17 mouse cellular contexts compared by ENCODE assay signal in the genomic region with DNA sequence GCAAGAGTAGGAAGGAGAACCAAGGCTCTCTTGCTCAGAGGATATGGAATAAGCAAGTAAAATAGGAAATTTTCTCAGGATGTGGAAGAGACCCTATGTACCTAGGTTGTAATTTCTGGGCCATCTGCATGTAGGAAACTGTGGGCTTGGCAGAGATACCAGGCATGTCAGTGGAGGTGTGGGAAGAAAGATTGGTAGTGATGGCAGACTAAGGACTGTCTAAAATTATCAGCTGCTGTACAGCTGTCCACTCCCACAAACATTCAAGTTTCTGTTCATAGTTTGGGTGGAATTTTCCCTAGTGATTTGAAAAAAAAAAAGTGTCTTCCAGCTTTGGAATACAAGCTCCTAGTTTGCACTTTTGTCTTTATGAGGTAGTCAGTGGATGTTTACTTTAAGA.
DNase-seq lines count a peak whose midpoint lies in the region; ATAC-seq lines count a peak whose summit lies in the region.
"Had no signal": no experiment of that assay in that cellular context is flagged by ENCODE, and none has a peak within 500 bp of the region (broad histone marks: within the 10 kb centered on the region; RNA-seq: fewer than 3 reads in every experiment).

No protein-coding gene starts in this region.

- intact Hi-C loops in left cerebral cortex, postnatal 4 days (cut with DNase I) = no loop called here

- peak; percentile 97 for ATAC-seq in frontal cortex, adult (ENCODE audit: low TSS enrichment)
- ATAC-seq: activated CD4-positive, CD25-positive, alpha-beta regulatory T cell, adult 4 months; forebrain, embryonic 16.5 days; midbrain, embryonic 15.5 days had no signal

- DNase-seq in frontal cortex, postnatal 10 days (ENCODE audit: low spot score in 2 of 2) = no peak
- DNase-seq in left cerebral cortex, adult 11 months (ENCODE audit: low spot score) = peak; percentile 18
- DNase-seq in left cerebral cortex, postnatal 4 days = no peak
- DNase-seq in brain, adult 2 months (ENCODE audit: low read depth, low spot score) = peak; percentile 74
- peak; percentile 9 to 47 for DNase-seq in right cerebral cortex, postnatal 36 days (ENCODE audit: low spot score in 2 of 2)
- DNase-seq in thymus, postnatal 25 days = no peak
- DNase-seq: adrenal gland, adult 2 months; adrenal gland, postnatal 36 days; cerebellum, adult 2 months; cerebellum, postnatal 14 days; heart, postnatal 14 days; kidney, adult 18-20 months; kidney, postnatal 36 days had no signal

Comparison
In these comparisons a context has a peak if more than half of its experiments do, and no peak if none do; other contexts are left out.
1. DNase-seq: peak in left cerebral cortex, adult 11 months (single experiment), brain, adult 2 months (single experiment) and right cerebral cortex, postnatal 36 days (2 of 2); none in frontal cortex, postnatal 10 days (0 of 2), left cerebral cortex, postnatal 4 days (single experiment) and thymus, postnatal 25 days (single experiment).